Mouse (Mus musculus) CH12.LX (cell line): ENCODE data around the gene Irf8. TPM values are rescaled to one million over a fixed set of nuclear protein-coding genes. Genes with fewer than 3 reads are reported as not detected.
A peak's percentile ranks its signal among the peaks of the same experiment; 100 is the strongest.

Experiments
- DNase-seq: peaks from one replicate; pipeline ENCODE4 v3.0.0-alpha.2; 2013; ENCODE audit errors: extremely low read depth
- H3K27ac ChIP-seq: 2 replicates; pipeline ENCODE4 v1.5.1; 2012; ENCODE audit warnings: low read depth, mild to moderate bottlenecking, control low read depth, moderate library complexity; ENCODE audit not compliant: insufficient read depth
- H3K27me3 ChIP-seq: replicated peaks from 2 replicates; pipeline ENCODE3; 2012; ENCODE audit warnings: inconsistent platforms
- H3K36me3 ChIP-seq, 2 experiments: replicated peaks in 1 of 2; 2 replicates each; pipeline versions ENCODE3 to v1.6.1; 2012; ENCODE audit warnings: inconsistent platforms in 1 of 2, low read length in 1 of 2, mild to moderate bottlenecking in 1 of 2, mixed read lengths in 1 of 2, moderate library complexity in 1 of 2; ENCODE audit not compliant: control insufficient read depth in 1 of 2, insufficient read depth in 1 of 2
- H3K4me1 ChIP-seq, 2 experiments: 2 replicates each; pipeline ENCODE4 v1.6.1; 2012; ENCODE audit warnings: inconsistent platforms in 1 of 2, moderate library complexity in 1 of 2; ENCODE audit not compliant: insufficient read depth in 2 of 2, control insufficient read depth in 1 of 2
- H3K4me2 ChIP-seq: 2 replicates; pipeline ENCODE4 v1.6.1; 2012; ENCODE audit warnings: low read depth, mild to moderate bottlenecking, control low read depth; ENCODE audit not compliant: poor library complexity, insufficient read depth, severe bottlenecking
- H3K4me3 ChIP-seq, 3 experiments: fragments of 150-350 bp in 1 of 3; sonication (generic) in 1 of 3; replicated peaks in 1 of 3; 2 replicates each; pipeline versions ENCODE3 to v1.5.1; 2011 to 2012; ENCODE audit warnings: low read depth in 2 of 3, low read length in 2 of 3, mild to moderate bottlenecking in 2 of 3, moderate library complexity in 2 of 3, control low read depth in 1 of 3, improper control_type of control experiment in 1 of 3, inconsistent platforms in 1 of 3, mixed read lengths in 1 of 3; ENCODE audit not compliant: poor library complexity in 1 of 3
- H3K79me2 ChIP-seq: replicated peaks from 2 replicates; pipeline ENCODE4 v1.6.1; 2012; ENCODE audit warnings: mild to moderate bottlenecking, moderate library complexity; ENCODE audit not compliant: control insufficient read depth, poor library complexity, insufficient read depth, severe bottlenecking; ENCODE audit errors: extremely low read depth
- H3K9ac ChIP-seq: 2 replicates; pipeline ENCODE4 v1.6.1; 2012; ENCODE audit warnings: low read depth, mild to moderate bottlenecking, control low read depth, moderate library complexity; ENCODE audit not compliant: insufficient read depth
- H3K9me3 ChIP-seq: replicated peaks from 2 replicates; pipeline ENCODE3; 2012; ENCODE audit warnings: low read length, inconsistent platforms, mixed read lengths
- CHD2 ChIP-seq: IDR thresholded peaks from 2 replicates; pipeline ENCODE4 v1.6.1; 2011; ENCODE audit warnings: low read length, improper control_type of control experiment
- CTCF ChIP-seq, 2 experiments: IDR thresholded peaks in 1 of 2; conservative IDR thresholded peaks in 1 of 2; 2 replicates each; pipeline ENCODE4 v1.5.1; 2011 to 2012; ENCODE audit warnings: low read depth in 2 of 2, low read length in 2 of 2, improper control_type of control experiment in 1 of 2, inconsistent platforms in 1 of 2, mild to moderate bottlenecking in 1 of 2, moderate library complexity in 1 of 2
- E2F4 ChIP-seq: IDR thresholded peaks from 2 replicates; pipeline ENCODE4 v1.6.1; 2011; ENCODE audit warnings: low read depth, low read length, improper control_type of control experiment; ENCODE audit not compliant: insufficient replicate concordance
- ELF1 ChIP-seq: IDR thresholded peaks from 2 replicates; pipeline ENCODE4 v1.6.1; 2014; ENCODE audit warnings: low read depth, mild to moderate bottlenecking, inconsistent platforms, low read length, improper control_type of control experiment
- EP300 ChIP-seq: IDR thresholded peaks from 2 replicates; pipeline ENCODE4 v1.6.1; 2011; ENCODE audit warnings: low read length, improper control_type of control experiment
- ETS1 ChIP-seq: conservative IDR thresholded peaks from 2 replicates; pipeline ENCODE4 v1.6.1; 2012; ENCODE audit warnings: low read depth, mild to moderate bottlenecking, inconsistent platforms, low read length, improper control_type of control experiment, moderate library complexity
- GABPA ChIP-seq: IDR thresholded peaks from 2 replicates; pipeline ENCODE4 v1.6.1; 2012; ENCODE audit warnings: low read depth, low read length, improper control_type of control experiment, inconsistent platforms; ENCODE audit not compliant: insufficient replicate concordance
- HCFC1 ChIP-seq: IDR thresholded peaks from 2 replicates; pipeline ENCODE4 v1.6.1; 2012; ENCODE audit warnings: low read depth, mild to moderate bottlenecking, inconsistent platforms, low read length, improper control_type of control experiment
- IRF4 ChIP-seq: IDR thresholded peaks from 2 replicates; pipeline ENCODE4 v1.6.1; 2014; ENCODE audit warnings: low read depth, mild to moderate bottlenecking, inconsistent platforms, low read length, improper control_type of control experiment
- JUN ChIP-seq: IDR thresholded peaks from 2 replicates; pipeline ENCODE4 v1.6.1; 2011; ENCODE audit warnings: low read depth, mild to moderate bottlenecking, low read length, improper control_type of control experiment, moderate library complexity; ENCODE audit not compliant: insufficient read depth
- KAT2A ChIP-seq: IDR thresholded peaks from 2 replicates; pipeline ENCODE4 v1.6.1; 2012; ENCODE audit warnings: low read length, improper control_type of control experiment, inconsistent platforms; ENCODE audit not compliant: insufficient replicate concordance
- MAFK ChIP-seq: IDR thresholded peaks from 2 replicates; pipeline ENCODE4 v1.6.1; 2011; ENCODE audit warnings: low read length, improper control_type of control experiment; ENCODE audit not compliant: insufficient replicate concordance
- MAX ChIP-seq: IDR thresholded peaks from 2 replicates; pipeline ENCODE4 v1.6.1; 2011; ENCODE audit warnings: low read length, improper control_type of control experiment
- MAZ ChIP-seq: IDR thresholded peaks from 2 replicates; pipeline ENCODE4 v1.6.1; 2012; ENCODE audit warnings: low read depth, mild to moderate bottlenecking, inconsistent platforms, low read length, improper control_type of control experiment, moderate library complexity
- MEF2A ChIP-seq: IDR thresholded peaks from 2 replicates; pipeline ENCODE4 v1.6.1; 2014; ENCODE audit warnings: low read depth, mild to moderate bottlenecking, inconsistent platforms, low read length, improper control_type of control experiment, borderline replicate concordance
- MYC ChIP-seq: IDR thresholded peaks from 2 replicates; pipeline ENCODE4 v1.6.1; 2011; ENCODE audit warnings: low read depth, mild to moderate bottlenecking, improper control_type of control experiment, low read length
- PAX5 ChIP-seq: IDR thresholded peaks from 2 replicates; pipeline ENCODE4 v1.6.1; 2012; ENCODE audit warnings: low read length, inconsistent platforms, mixed read lengths
- POLR2A ChIP-seq: IDR thresholded peaks from 2 replicates; pipeline ENCODE4 v1.6.1; 2011; ENCODE audit warnings: low read depth, mild to moderate bottlenecking, improper control_type of control experiment, low read length
- SMC3 ChIP-seq: IDR thresholded peaks from 2 replicates; pipeline ENCODE4 v1.6.1; 2011; ENCODE audit warnings: low read depth, low read length, improper control_type of control experiment
- TBP ChIP-seq: conservative IDR thresholded peaks from 2 replicates; pipeline ENCODE4 v1.6.1; 2011; ENCODE audit warnings: low read depth, low read length, improper control_type of control experiment
- TCF12 ChIP-seq: IDR thresholded peaks from 2 replicates; pipeline ENCODE4 v1.6.1; 2014; ENCODE audit warnings: low read depth, mild to moderate bottlenecking, inconsistent platforms, low read length, improper control_type of control experiment
- UBTF ChIP-seq: IDR thresholded peaks from 2 replicates; pipeline ENCODE4 v1.6.1; 2012; ENCODE audit warnings: low read depth, mild to moderate bottlenecking, inconsistent platforms, low read length, improper control_type of control experiment, moderate library complexity
- USF1 ChIP-seq: IDR thresholded peaks from 2 replicates; pipeline ENCODE4 v1.6.1; 2014; ENCODE audit warnings: low read depth, mild to moderate bottlenecking, inconsistent platforms, low read length, improper control_type of control experiment
- USF2 ChIP-seq: conservative IDR thresholded peaks from 2 replicates; pipeline ENCODE4 v1.6.1; 2011; ENCODE audit warnings: low read depth, low read length, improper control_type of control experiment
- ZC3H11A ChIP-seq: IDR thresholded peaks from 2 replicates; pipeline ENCODE4 v1.6.1; 2012; ENCODE audit warnings: low read depth, mild to moderate bottlenecking, inconsistent platforms, low read length, improper control_type of control experiment
- ZKSCAN1 ChIP-seq: IDR thresholded peaks from 2 replicates; pipeline ENCODE4 v1.6.1; 2012; ENCODE audit warnings: low read depth, inconsistent platforms, low read length, improper control_type of control experiment, borderline replicate concordance
- ZNF384 ChIP-seq: IDR thresholded peaks from 2 replicates; pipeline ENCODE4 v1.6.1; 2012; ENCODE audit warnings: low read depth, low read length, improper control_type of control experiment, inconsistent platforms
- dilution Hi-C: fragments of 300-500 bp; cut with MboI; formaldehyde crosslinking; loops from 2 replicates; pipeline ENCODE4 v1.14.3; 2020; ENCODE audit warnings: low sequenced_read_pairs; ENCODE audit not compliant: extremely low pct_unique_long_range_greater_than_20kb, extremely low pct_ligation_motif_present
- in situ Hi-C: fragments of 300-500 bp; cut with MboI; formaldehyde crosslinking; loops from 3 replicates; pipeline ENCODE4 v1.14.3; 2019; ENCODE audit warnings: low sequenced_read_pairs, low pct_ligation_motif_present, low pct_unique_long_range_greater_than_20kb, mixed read lengths
- polyA plus RNA-seq: library from polyadenylated mRNA; unstranded; fragments of >175 nt; gene quantifications from 2 replicates; pipeline ENCODE4 v1.2.1, GENCODE M21; 2012; ENCODE audit warnings: low read depth; ENCODE audit not compliant: insufficient read length
- total RNA-seq, 2 experiments: library from RNA; depleted of rRNA; stranded (reverse); fragments of 300-350 nt in 1 of 2; fragments of >200 nt in 1 of 2; gene quantifications; 2 replicates each; pipeline ENCODE4 v1.2.3; 2012 to 2014

The Irf8 gene
- total and polyA plus RNA-seq, 3 experiments, result 13.3 to 34.3 (median 17.7) TPM

DNA sequence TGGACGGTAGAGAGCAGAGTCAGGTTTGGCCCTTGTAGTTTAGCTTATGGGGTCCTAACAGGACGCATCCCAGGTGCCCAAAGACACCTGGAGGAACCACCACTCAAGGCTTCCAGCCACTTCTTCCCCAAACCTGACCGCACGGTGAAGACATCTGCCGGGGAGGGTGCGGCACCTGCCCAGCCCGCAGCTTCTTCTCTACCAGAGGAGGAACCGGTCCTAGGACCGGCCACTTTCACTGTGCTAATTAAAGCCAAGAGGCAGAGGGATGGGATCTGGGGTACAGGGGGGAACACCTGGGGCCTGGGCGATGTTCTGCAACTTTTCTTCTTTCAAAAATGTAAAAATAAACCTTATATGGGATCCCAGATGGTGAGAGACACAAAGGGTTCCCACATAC, 41.0 kb downstream of the Irf8 start (continued):
- TF ChIP-seq ZNF384 (no peak), IRF4 (peak; percentile 49; the same call in 1 of the 2 replicates), ZC3H11A (no peak), CTCF (conservative IDR thresholded peaks at IDR 0.05 in 1 of 2, IDR thresholded peaks at IDR 0.05 in 1 of 2; ENCODE audit: low read depth in 2 of 2, low read length in 2 of 2) (no peak), MAX (no peak), UBTF (no peak), USF1 (no peak), EP300 (peak; percentile 83), MAFK (no peak), E2F4 (no peak), POLR2A (no peak), HCFC1 (no peak), MEF2A (peak; percentile 78), JUN (no peak), KAT2A (no peak)

GRCm38 (mm10) chr8:120777732-120778131, 41.6 kb downstream of the Irf8 start:
- Histone ChIP-seq H3K79me2 (no peaks in the 10 kb centered on the region), H3K9me3 (peaks cover 3% of the 10 kb centered on the region)
- in situ Hi-C loops, result no loop called here
- no peak for TF ChIP-seq UBTF
- no peak for TF ChIP-seq MYC
- TF ChIP-seq ZKSCAN1, result no peak
- no peak for TF ChIP-seq SMC3
- TF ChIP-seq USF1, result no peak
- no peak for TF ChIP-seq KAT2A
- TF ChIP-seq, all 38 proteins: peak for 0
- Histone ChIP-seq H3K4me1 (peaks cover 11 to 55% of the 10 kb centered on the region in 2 experiments), H3K9ac (no peak overlapping the region), H3K27me3 (peaks cover 22% of the 10 kb centered on the region), H3K4me2 (no peak overlapping the region), H3K27ac (no peak overlapping the region), H3K36me3 (no peaks in the 10 kb centered on the region), H3K4me3 (no peak overlapping the region)
- DNase-seq, result no peak
- dilution Hi-C loops, result no loop called here

DNA sequence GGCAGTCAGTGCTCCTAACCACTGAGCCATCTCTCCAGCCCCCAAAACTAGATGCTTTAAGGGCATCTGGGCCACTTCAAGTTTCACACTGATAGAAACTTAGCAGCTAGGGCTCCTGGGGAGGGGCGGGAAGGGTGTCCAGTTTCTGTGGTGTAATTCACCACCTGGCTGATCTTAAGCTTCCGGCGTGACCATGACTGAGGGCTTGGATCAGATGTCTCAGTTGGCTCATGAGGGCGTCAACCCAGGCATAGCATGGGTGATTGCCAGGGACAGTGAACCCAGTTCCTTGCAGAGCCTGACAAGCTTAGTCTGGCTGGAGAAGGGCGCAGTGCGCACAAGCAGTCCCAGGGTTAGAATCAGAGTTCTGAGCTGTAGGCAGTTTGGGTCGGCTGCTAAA, 42.9 kb downstream of the Irf8 start:
- no peak overlapping the region for H3K4me2 ChIP-seq
- no peak overlapping the region for H3K27ac ChIP-seq
- H3K9ac ChIP-seq, result no peak overlapping the region
- H3K4me1 ChIP-seq, result peaks cover 11 to 55% of the 10 kb centered on the region in 2 experiments
- H3K79me2 ChIP-seq, result no peaks in the 10 kb centered on the region
- H3K27me3 ChIP-seq, result peaks cover 32% of the 10 kb centered on the region
- dilution Hi-C loops (no loop called here), in situ Hi-C loops (no loop called here)
- peaks cover 3% of the 10 kb centered on the region for H3K9me3 ChIP-seq
- TF ChIP-seq MAZ (no peak), PAX5 (no peak), TBP (no peak), IRF4 (no peak), MAX (no peak), UBTF (no peak), USF2 (no peak), GABPA (no peak), CHD2 (no peak), TCF12 (peak; percentile 52; the same call in 1 of the 2 replicates), ETS1 (0 out of 2 replicates have a peak, but pooled peaks have one; percentile 10), ELF1 (no peak)
- DNase-seq, result no peak
- H3K36me3 ChIP-seq, result no peaks in the 10 kb centered on the region
- H3K4me3 ChIP-seq, result no peak overlapping the region
